Mouse (Mus musculus) lung, embryonic 16.5 days (tissue): ENCODE measurements around the gene Zfp131. TPM values are rescaled to one million over a fixed set of nuclear protein-coding genes. Genes with fewer than 3 reads are reported as not detected.

Experiments used
- ATAC-seq: fragments of 200-750 bp; cut with Nextera tagmentation; 2 replicates; pipeline ENCODE4 v1.8.0; 2017; ENCODE audit warnings: low read depth, mild to moderate bottlenecking, moderate library complexity
- H3K27ac ChIP-seq: fragments of 300-500 bp; sonication (generic); 2 replicates; pipeline ENCODE4 v1.5.1; 2014; ENCODE audit warnings: mild to moderate bottlenecking, control low read depth, low read length
- H3K27me3 ChIP-seq: fragments of 300-500 bp; sonication (generic); 2 replicates; pipeline ENCODE4 v1.6.1; 2014; ENCODE audit warnings: low read depth, low read length, mixed read lengths; ENCODE audit not compliant: control insufficient read depth, insufficient read depth
- H3K36me3 ChIP-seq: fragments of 300-500 bp; sonication (generic); 2 replicates; pipeline ENCODE4 v1.6.1; 2014; ENCODE audit warnings: low read length; ENCODE audit not compliant: control insufficient read depth, insufficient read depth
- H3K4me1 ChIP-seq: fragments of 300-500 bp; sonication (generic); replicated peaks from 2 replicates; pipeline ENCODE4 v1.6.1; 2014; ENCODE audit warnings: low read length, mixed read lengths; ENCODE audit not compliant: control insufficient read depth, insufficient read depth
- H3K4me2 ChIP-seq: fragments of 300-500 bp; sonication (generic); 2 replicates; pipeline ENCODE4 v1.6.1; 2014; ENCODE audit warnings: low read depth, low read length, control low read depth
- H3K4me3 ChIP-seq: fragments of 300-500 bp; sonication (generic); 2 replicates; pipeline ENCODE4 v1.5.1; 2014; ENCODE audit warnings: mild to moderate bottlenecking, low read length, control low read depth
- H3K9ac ChIP-seq: fragments of 300-500 bp; sonication (generic); 2 replicates; pipeline ENCODE4 v1.6.1; 2014; ENCODE audit warnings: low read length, control low read depth
- H3K9me3 ChIP-seq: fragments of 300-500 bp; sonication (generic); 2 replicates; pipeline ENCODE4 v1.6.1; 2016; ENCODE audit warnings: low read length; ENCODE audit not compliant: control insufficient read depth
- WGBS: fragments of 180-500 bp; shearing (Covaris S2); extraction: QIAGEN DNeasy Blood & Tissue Kit; methylation state at CpG from one replicate; pipeline ENCODE4 v1.1.7; 2014; 5-methylcytosine and 5-hydroxymethylcytosine counted together
- polyA plus RNA-seq: library from polyadenylated mRNA; unstranded; fragments of >200 nt; fragmentation: Nextera tagmentation; extraction: Ambion mirVana; gene quantifications from 2 replicates; pipeline ENCODE4 v1.2.1, GENCODE M21; 2015

Gene Zfp131
- polyA plus RNA-seq, 1 experiment from 2014 or later = 33.3 TPM

GRCm38 (mm10) chr13:119741390-119742237 is 49.1 kb downstream of the Zfp131 start:
- no peak for ATAC-seq
- peak overlapping the region; percentile 52 for H3K4me2 ChIP-seq
- H3K36me3 ChIP-seq = no peaks in the 10 kb centered on the region
- H3K4me3 ChIP-seq = peak overlapping the region; percentile 27
- no peaks in the 10 kb centered on the region for H3K9me3 ChIP-seq
- no peak overlapping the region for H3K27ac ChIP-seq
- H3K9ac ChIP-seq = peak overlapping the region; percentile 36; the same call in 1 of the 2 replicates
- H3K27me3 ChIP-seq = no peaks in the 10 kb centered on the region
- WGBS = 9% methylated on average over 19 of the region's 19 CpGs
- H3K4me1 ChIP-seq = peaks cover 2% of the 10 kb centered on the region; the same call in 1 of the 2 replicates

GRCm38 (mm10) chr13:119731448-119731847 is 59.2 kb downstream of the Zfp131 start:
- ATAC-seq = no peak
- WGBS = 66% methylated on average over 6 of the region's 6 CpGs

GRCm38 (mm10) chr13:119729406-119729805 is 61.3 kb downstream of the Zfp131 start:
- Histone ChIP-seq H3K4me2 (no peak overlapping the region), H3K36me3 (no peaks in the 10 kb centered on the region), H3K4me3 (no peak overlapping the region), H3K27me3 (no peaks in the 10 kb centered on the region), H3K9me3 (no peaks in the 10 kb centered on the region), H3K27ac (no peak overlapping the region), H3K9ac (no peak overlapping the region), H3K4me1 (no peaks in the 10 kb centered on the region)
- WGBS = 82% methylated on average over 7 of the region's 7 CpGs
- ATAC-seq = no peak

More at GRCm38 (mm10) chr13:119731448-119731847, 59.2 kb downstream of the Zfp131 start:
- Histone ChIP-seq H3K4me3 (no peak overlapping the region), H3K27me3 (no peaks in the 10 kb centered on the region), H3K27ac (no peak overlapping the region), H3K9me3 (no peaks in the 10 kb centered on the region), H3K4me2 (no peak overlapping the region), H3K36me3 (no peaks in the 10 kb centered on the region), H3K4me1 (no peaks in the 10 kb centered on the region), H3K9ac (no peak overlapping the region)

GRCm38 (mm10) chr13:119727608-119728387 is 62.9 kb downstream of the Zfp131 start:
- H3K4me1 ChIP-seq = no peaks in the 10 kb centered on the region
- no peak overlapping the region for H3K27ac ChIP-seq
- no peaks in the 10 kb centered on the region for H3K9me3 ChIP-seq
- H3K4me3 ChIP-seq = no peak overlapping the region
- 47% methylated on average over 26 of the region's 26 CpGs for WGBS
- no peak for ATAC-seq
- H3K36me3 ChIP-seq = no peaks in the 10 kb centered on the region
- H3K9ac ChIP-seq = no peak overlapping the region
- H3K27me3 ChIP-seq = no peaks in the 10 kb centered on the region
- no peak overlapping the region for H3K4me2 ChIP-seq

- H3K9me3 ChIP-seq = no peaks in the 10 kb centered on the region
- H3K4me1 ChIP-seq = no peaks in the 10 kb centered on the region
- H3K27me3 ChIP-seq = no peaks in the 10 kb centered on the region
- H3K4me2 ChIP-seq = no peak overlapping the region
- no peak for ATAC-seq
- H3K27ac ChIP-seq = no peak overlapping the region
- H3K36me3 ChIP-seq = no peaks in the 10 kb centered on the region
- 78% methylated on average over 7 of the region's 7 CpGs for WGBS
- no peak overlapping the region for H3K9ac ChIP-seq
- no peak overlapping the region for H3K4me3 ChIP-seq
Observed at GRCm38 (mm10) chr13:119724541-119724940, 66.1 kb downstream of the Zfp131 start.

GRCm38 (mm10) chr13:119723368-119723767 is 67.3 kb downstream of the Zfp131 start:
- Histone ChIP-seq H3K4me3 (no peak overlapping the region), H3K36me3 (no peaks in the 10 kb centered on the region), H3K4me2 (no peak overlapping the region), H3K9ac (no peak overlapping the region), H3K4me1 (no peaks in the 10 kb centered on the region), H3K27me3 (no peaks in the 10 kb centered on the region), H3K9me3 (no peaks in the 10 kb centered on the region), H3K27ac (no peak overlapping the region)
- no peak for ATAC-seq
- 81% methylated on average over 5 of the region's 5 CpGs for WGBS

GRCm38 (mm10) chr13:119722447-119722846 is 68.2 kb downstream of the Zfp131 start:
- Histone ChIP-seq H3K4me3 (no peak overlapping the region), H3K9ac (no peak overlapping the region), H3K4me1 (no peaks in the 10 kb centered on the region), H3K9me3 (no peaks in the 10 kb centered on the region), H3K4me2 (no peak overlapping the region), H3K27ac (no peak overlapping the region), H3K27me3 (no peaks in the 10 kb centered on the region), H3K36me3 (no peaks in the 10 kb centered on the region)
- no peak for ATAC-seq
- WGBS = 63% methylated on average over 3 of the region's 3 CpGs

GRCm38 (mm10) chr13:119716105-119716504 is 74.6 kb downstream of the Zfp131 start:
- Histone ChIP-seq H3K4me3 (no peak overlapping the region), H3K4me2 (no peak overlapping the region), H3K36me3 (no peaks in the 10 kb centered on the region; the same call in 1 of the 2 replicates), H3K27ac (no peak overlapping the region), H3K27me3 (no peaks in the 10 kb centered on the region), H3K9me3 (no peaks in the 10 kb centered on the region), H3K9ac (no peak overlapping the region), H3K4me1 (peaks cover 3% of the 10 kb centered on the region; the same call in 1 of the 2 replicates)
- no peak for ATAC-seq
- WGBS = 69% methylated on average over 2 of the region's 2 CpGs
